Mouse (Mus musculus): ENCODE data around the gene Prkcg. TPM values are rescaled to one million over a fixed set of nuclear protein-coding genes. Genes with fewer than 3 reads are reported as not detected.

Prkcg gene
- polyA plus RNA-seq, 1 experiment from 2014 or later, result 0.62 TPM

DNA sequence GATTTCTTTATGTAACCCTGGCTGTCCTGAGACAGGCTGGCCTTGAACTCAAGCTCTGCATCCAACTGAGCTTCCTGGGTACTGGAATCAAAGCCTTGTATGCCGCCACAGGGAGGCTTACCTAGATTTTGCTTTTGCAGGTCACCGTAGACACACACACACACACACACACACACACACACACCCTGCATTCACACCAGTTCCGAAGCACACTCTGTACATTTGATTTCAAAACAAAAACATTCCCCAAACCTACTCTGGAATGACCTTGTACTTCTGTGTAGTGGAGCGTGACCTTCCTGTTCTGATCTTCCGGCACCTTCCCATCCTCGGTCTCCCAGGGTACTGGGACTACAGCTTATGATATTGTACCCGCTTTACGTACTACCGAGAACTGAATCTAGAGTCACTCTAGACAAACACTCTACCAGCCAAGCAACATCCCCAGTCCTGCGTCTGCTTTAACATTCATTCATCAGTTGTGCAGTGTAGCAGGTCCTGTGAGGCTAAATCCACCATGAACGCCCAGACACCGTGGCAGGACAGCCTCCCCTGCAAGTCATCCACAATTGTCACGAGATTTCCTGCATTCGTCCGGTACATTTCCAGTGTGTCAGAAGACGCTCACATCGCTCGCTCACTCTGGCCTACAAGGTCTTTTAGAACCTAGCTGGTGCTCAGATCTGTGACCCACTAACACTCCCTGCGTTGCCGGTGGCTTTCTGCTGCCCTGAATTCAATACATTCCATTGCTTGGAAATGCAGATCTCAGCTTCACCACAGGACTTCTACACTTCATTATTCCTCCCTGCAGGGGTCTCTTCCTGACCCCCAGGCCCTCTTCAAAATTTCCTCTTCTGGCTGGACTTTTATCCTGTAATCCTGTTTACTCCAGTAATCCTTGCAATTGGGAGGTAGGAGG, 58.6 kb downstream of the Prkcg start:
- Histone ChIP-seq H3K27ac (no peak overlapping the region; the same call in 1 of the 2 replicates), H3K4me1 (no peaks in the 10 kb centered on the region), H3K9me3 (replicated peaks) (no peaks in the 10 kb centered on the region), H3K27me3 (no peaks in the 10 kb centered on the region), H3K9ac (no peak overlapping the region), H3K4me3 (no peak overlapping the region), H3K4me2 (no peak overlapping the region), H3K36me3 (ENCODE audit: poor library complexity, severe bottlenecking) (peaks cover 83% of the 10 kb centered on the region)
- ATAC-seq, result no peak
- 32% methylated on average over 20 of the region's 20 CpGs for WGBS

- Histone ChIP-seq H3K27me3 (no peaks in the 10 kb centered on the region), H3K4me3 (no peak overlapping the region), H3K36me3 (ENCODE audit: poor library complexity, severe bottlenecking) (peaks cover 83% of the 10 kb centered on the region), H3K4me1 (no peaks in the 10 kb centered on the region), H3K4me2 (no peak overlapping the region), H3K9me3 (replicated peaks) (no peaks in the 10 kb centered on the region), H3K27ac (no peak overlapping the region), H3K9ac (no peak overlapping the region)
- ATAC-seq, result no peak
- 57% methylated on average over 5 of the region's 5 CpGs for WGBS
Measured at GRCm38 (mm10) chr7:3348326-3348725, 59.3 kb downstream of the Prkcg start.

GRCm38 (mm10) chr7:3349775-3350174, 60.8 kb downstream of the Prkcg start:
- H3K4me1 ChIP-seq, result no peaks in the 10 kb centered on the region
- H3K9ac ChIP-seq, result no peak overlapping the region
- no peaks in the 10 kb centered on the region for H3K27me3 ChIP-seq
- H3K9me3 ChIP-seq (replicated peaks), result no peaks in the 10 kb centered on the region
- WGBS, result 92% methylated on average over 9 of the region's 9 CpGs
- H3K36me3 ChIP-seq (ENCODE audit: poor library complexity, severe bottlenecking), result peaks cover 74% of the 10 kb centered on the region
- no peak for ATAC-seq
- H3K4me3 ChIP-seq, result no peak overlapping the region
- H3K4me2 ChIP-seq, result no peak overlapping the region
- H3K27ac ChIP-seq, result no peak overlapping the region

GRCm38 (mm10) chr7:3351536-3351935, 62.6 kb downstream of the Prkcg start:
- Histone ChIP-seq H3K4me3 (no peak overlapping the region), H3K9me3 (replicated peaks) (no peaks in the 10 kb centered on the region), H3K4me1 (no peaks in the 10 kb centered on the region), H3K4me2 (no peak overlapping the region), H3K27me3 (no peaks in the 10 kb centered on the region), H3K9ac (no peak overlapping the region), H3K27ac (no peak overlapping the region), H3K36me3 (ENCODE audit: poor library complexity, severe bottlenecking) (peaks cover 75% of the 10 kb centered on the region)
- no peak for ATAC-seq
- 92% methylated on average over 1 of the region's 1 CpGs for WGBS

- Histone ChIP-seq H3K4me2 (no peak overlapping the region), H3K27me3 (no peaks in the 10 kb centered on the region), H3K4me1 (no peaks in the 10 kb centered on the region), H3K27ac (no peak overlapping the region), H3K4me3 (no peak overlapping the region), H3K36me3 (ENCODE audit: poor library complexity, severe bottlenecking) (peaks cover 69% of the 10 kb centered on the region), H3K9ac (no peak overlapping the region), H3K9me3 (replicated peaks) (no peaks in the 10 kb centered on the region)
- no peak for ATAC-seq
- 89% methylated on average over 6 of the region's 6 CpGs for WGBS
Measured at GRCm38 (mm10) chr7:3354850-3355249, 65.9 kb downstream of the Prkcg start.

DNA sequence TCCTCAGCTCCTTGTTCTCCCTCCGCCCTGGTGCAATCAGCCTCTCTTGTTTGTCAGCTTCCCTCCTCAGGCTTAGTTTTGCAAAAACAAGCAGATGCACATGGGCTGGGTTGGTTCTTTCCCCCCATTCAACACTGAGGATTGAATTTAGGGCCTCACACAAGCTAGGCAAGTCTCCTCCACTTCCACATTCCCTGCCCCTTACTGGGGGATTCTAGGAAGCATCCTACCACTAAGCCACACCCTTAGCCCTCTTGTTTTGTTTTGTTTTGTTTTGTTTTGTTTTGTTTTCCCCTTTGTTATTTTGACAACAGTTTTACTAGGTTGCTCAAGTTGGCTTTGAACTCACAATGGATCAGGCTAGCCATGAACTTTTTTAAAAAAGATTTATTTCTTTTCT, 71.7 kb downstream of the Prkcg start:
- H3K4me3 ChIP-seq, result no peak overlapping the region
- 88% methylated on average over 1 of the region's 1 CpGs for WGBS
- H3K9me3 ChIP-seq (replicated peaks), result no peaks in the 10 kb centered on the region
- no peak overlapping the region for H3K4me2 ChIP-seq
- no peaks in the 10 kb centered on the region for H3K27me3 ChIP-seq
- H3K4me1 ChIP-seq, result no peaks in the 10 kb centered on the region
- ATAC-seq, result no peak
- no peak overlapping the region for H3K9ac ChIP-seq
- H3K36me3 ChIP-seq (ENCODE audit: poor library complexity, severe bottlenecking), result peaks cover 73% of the 10 kb centered on the region
- H3K27ac ChIP-seq, result no peak overlapping the region

- no peak overlapping the region for H3K9ac ChIP-seq
- no peak overlapping the region for H3K4me2 ChIP-seq
- no peaks in the 10 kb centered on the region for H3K9me3 ChIP-seq (replicated peaks)
- H3K4me3 ChIP-seq, result no peak overlapping the region
- WGBS, result 47% methylated on average over 11 of the region's 11 CpGs
- H3K36me3 ChIP-seq (ENCODE audit: poor library complexity, severe bottlenecking), result peaks cover 47% of the 10 kb centered on the region
- no peaks in the 10 kb centered on the region for H3K27me3 ChIP-seq
- no peak overlapping the region for H3K27ac ChIP-seq
- ATAC-seq, result no peak
- peaks cover 6% of the 10 kb centered on the region for H3K4me1 ChIP-seq
Measured at GRCm38 (mm10) chr7:3365547-3366279, 76.7 kb downstream of the Prkcg start.

DNA sequence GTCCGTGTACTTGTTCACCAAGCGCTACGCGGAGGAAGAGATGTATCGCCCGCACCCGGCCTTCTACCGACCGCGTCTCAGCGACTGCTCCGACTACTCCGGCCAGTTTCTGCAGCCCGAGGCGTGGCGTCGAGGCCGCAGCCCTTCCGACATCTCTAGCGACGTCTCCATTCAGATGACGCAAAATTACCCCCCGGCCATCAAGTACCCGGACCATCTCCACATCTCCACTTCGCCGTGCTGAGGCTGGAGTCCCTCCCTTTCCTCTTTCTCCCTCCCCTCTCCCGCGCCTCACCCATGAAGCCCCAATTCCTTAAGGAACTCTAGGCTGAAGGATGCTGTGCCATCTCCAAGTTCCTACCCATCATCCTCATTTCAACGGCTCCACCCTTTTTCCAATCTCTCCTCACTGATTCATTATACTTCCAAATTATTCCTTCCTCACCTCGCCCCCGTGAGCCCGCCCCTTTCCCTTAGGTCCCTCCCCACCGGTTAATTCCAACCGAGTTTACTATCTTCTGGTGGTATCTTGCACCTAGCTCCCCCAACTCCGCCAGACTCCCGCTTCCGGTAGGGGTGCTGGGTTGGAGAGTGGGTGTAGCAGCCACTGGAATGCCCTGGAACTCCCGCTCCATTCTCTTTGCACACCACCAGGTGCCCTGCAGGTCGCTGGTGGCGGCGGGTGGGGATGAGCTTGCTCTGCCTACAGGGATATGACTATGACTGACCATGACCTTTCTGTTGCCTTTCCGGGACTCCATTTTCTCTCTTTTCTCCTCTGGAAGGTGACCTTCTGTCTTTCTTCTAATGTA, 77.9 kb downstream of the Prkcg start:
- H3K36me3 ChIP-seq (ENCODE audit: poor library complexity, severe bottlenecking), result peaks cover 42% of the 10 kb centered on the region
- peaks cover 6% of the 10 kb centered on the region for H3K4me1 ChIP-seq
- no peak for ATAC-seq
- H3K9me3 ChIP-seq (replicated peaks), result no peaks in the 10 kb centered on the region
- 19% methylated on average over 42 of the region's 42 CpGs for WGBS
- no peaks in the 10 kb centered on the region for H3K27me3 ChIP-seq
- no peak overlapping the region for H3K9ac ChIP-seq
- H3K4me3 ChIP-seq, result no peak overlapping the region
- no peak overlapping the region for H3K27ac ChIP-seq
- H3K4me2 ChIP-seq, result no peak overlapping the region

DNA sequence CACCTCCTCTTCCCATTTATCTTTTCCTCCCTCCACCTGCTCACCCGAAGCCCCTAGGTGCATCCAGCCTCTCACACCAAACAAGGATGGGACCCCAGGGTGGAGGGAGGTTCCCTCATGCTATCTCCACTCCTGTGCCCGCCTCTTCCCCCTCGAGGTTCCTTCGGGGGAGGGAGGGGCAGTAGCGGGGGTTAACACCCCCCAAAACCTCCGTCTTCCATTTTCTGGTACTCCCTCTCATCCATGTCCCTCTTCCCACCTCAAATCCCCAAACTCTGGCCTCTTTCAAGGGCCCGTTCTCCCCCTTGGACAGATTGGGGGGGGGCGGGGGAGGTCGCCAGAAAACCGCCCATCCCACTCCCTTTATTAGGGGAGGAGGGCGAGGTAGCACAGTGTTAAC, 78.6 kb downstream of the Prkcg start:
- H3K27me3 ChIP-seq, result no peaks in the 10 kb centered on the region
- no peak overlapping the region for H3K9ac ChIP-seq
- H3K36me3 ChIP-seq (ENCODE audit: poor library complexity, severe bottlenecking), result peaks cover 38% of the 10 kb centered on the region; the same call in 1 of the 2 replicates
- ATAC-seq, result no peak
- 5% methylated on average over 8 of the region's 11 CpGs for WGBS
- H3K4me3 ChIP-seq, result no peak overlapping the region
- peak overlapping the region; percentile 17 for H3K4me2 ChIP-seq
- H3K9me3 ChIP-seq (replicated peaks), result no peaks in the 10 kb centered on the region
- H3K27ac ChIP-seq, result no peak overlapping the region
- H3K4me1 ChIP-seq, result peaks cover 6% of the 10 kb centered on the region

DNA sequence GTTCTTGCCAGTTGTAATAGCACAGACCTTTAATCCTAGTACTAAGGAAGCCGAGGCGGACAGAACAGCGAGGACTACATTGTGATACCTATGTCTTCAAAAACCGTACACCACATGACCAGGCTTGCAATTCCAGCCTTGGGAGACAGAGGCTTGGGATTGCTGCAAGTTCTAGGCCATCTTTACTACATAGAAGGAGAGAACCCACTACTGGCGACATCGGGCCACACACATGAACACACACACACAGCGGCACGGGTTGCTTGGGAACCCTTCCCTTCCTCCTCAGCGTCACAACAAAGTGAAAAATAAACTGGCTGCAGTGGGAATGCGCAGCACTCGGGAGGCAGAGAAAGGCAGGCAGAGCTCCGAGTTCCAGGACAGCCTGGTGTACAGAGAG, 79.3 kb downstream of the Prkcg start:
- Histone ChIP-seq H3K4me2 (no peak overlapping the region), H3K4me3 (no peak overlapping the region), H3K36me3 (ENCODE audit: poor library complexity, severe bottlenecking) (peaks cover 32% of the 10 kb centered on the region; the same call in 1 of the 2 replicates), H3K9me3 (replicated peaks) (no peaks in the 10 kb centered on the region), H3K27ac (no peak overlapping the region), H3K4me1 (peaks cover 6% of the 10 kb centered on the region), H3K9ac (no peak overlapping the region), H3K27me3 (no peaks in the 10 kb centered on the region)
- peak; percentile 20; the same call in 1 of the 2 replicates for ATAC-seq
- 30% methylated on average over 12 of the region's 12 CpGs for WGBS

GRCm38 (mm10) chr7:3369189-3369588, 80.2 kb downstream of the Prkcg start:
- Histone ChIP-seq H3K4me1 (peaks cover 6% of the 10 kb centered on the region), H3K27me3 (no peaks in the 10 kb centered on the region), H3K4me3 (no peak overlapping the region), H3K4me2 (no peak overlapping the region), H3K9ac (no peak overlapping the region), H3K36me3 (ENCODE audit: poor library complexity, severe bottlenecking) (peaks cover 28% of the 10 kb centered on the region; the same call in 1 of the 2 replicates), H3K27ac (no peak overlapping the region), H3K9me3 (replicated peaks) (no peaks in the 10 kb centered on the region)
- ATAC-seq, result no peak
- 74% methylated on average over 6 of the region's 6 CpGs for WGBS

DNA sequence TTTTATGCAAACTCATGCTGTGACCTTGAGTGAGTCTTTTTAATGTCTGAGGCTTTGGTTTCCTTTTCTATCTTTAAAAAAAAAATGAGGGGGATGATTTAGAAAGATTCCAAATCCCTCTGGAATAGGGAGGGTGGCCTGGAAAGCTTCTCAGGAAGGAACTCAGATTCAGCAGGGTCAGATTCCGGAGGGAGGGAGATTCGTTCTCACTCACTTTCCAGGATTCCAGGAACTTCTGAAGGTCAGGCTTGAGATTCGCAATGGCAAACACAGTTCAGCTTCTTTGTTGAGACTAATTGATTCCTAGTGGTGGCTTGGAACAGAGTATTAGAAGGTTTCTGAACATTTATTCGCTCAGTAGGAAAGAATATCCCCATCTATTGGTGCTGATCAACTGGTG, 81.4 kb downstream of the Prkcg start:
- H3K9ac ChIP-seq, result no peak overlapping the region
- 67% methylated on average over 4 of the region's 4 CpGs for WGBS
- H3K4me1 ChIP-seq, result peaks cover 6% of the 10 kb centered on the region
- H3K27ac ChIP-seq, result no peak overlapping the region
- H3K27me3 ChIP-seq, result no peaks in the 10 kb centered on the region
- no peaks in the 10 kb centered on the region for H3K9me3 ChIP-seq (replicated peaks)
- ATAC-seq, result no peak
- H3K4me3 ChIP-seq, result no peak overlapping the region
- no peak overlapping the region for H3K4me2 ChIP-seq
- H3K36me3 ChIP-seq (ENCODE audit: poor library complexity, severe bottlenecking), result peaks cover 17% of the 10 kb centered on the region; the same call in 1 of the 2 replicates

Data from forebrain, embryonic 13.5 days (tissue).